Mouse (Mus musculus): ENCODE data around the gene Asic2.

Gene Asic2

GRCm38 (mm10) chr11:81657121-81657520 is 311.1 kb downstream of the Asic2 start:
- ChIA-PET POLR2A (no interaction called here), CTCF (interaction anchor here in 3 of 4 experiments (0.6 to 1.0 kb wide), 4 partner anchors 22 to 704 kb away, joined by 3 to 5 read pairs (median 4); no protein-coding TSS in a partner anchor)

GRCm38 (mm10) chr11:81647828-81648227 is 320.4 kb downstream of the Asic2 start:
- ChIA-PET POLR2A (interaction anchor here in 1 of 4 experiments (0.6 kb wide), 1 partner anchor 720 kb away, joined by 4 read pairs; no protein-coding TSS in a partner anchor), CTCF (interaction anchor here in 2 of 4 experiments (0.6 kb wide), 2 partner anchors 273 to 1808 kb away, joined by 3 to 4 read pairs; no protein-coding TSS in a partner anchor)

GRCm38 (mm10) chr11:81645549-81645948 is 322.7 kb downstream of the Asic2 start:
- CTCF ChIA-PET, result interaction anchor here in 3 of 4 experiments (0.6 to 2.3 kb wide), 3 partner anchors 11 to 530 kb away, joined by 3 to 8 read pairs (median 3); no protein-coding TSS in a partner anchor

GRCm38 (mm10) chr11:81636356-81636755 is 331.9 kb downstream of the Asic2 start:
- ChIA-PET CTCF (no interaction called here), POLR2A (no interaction called here)

More at GRCm38 (mm10) chr11:81645549-81645948, 322.7 kb downstream of the Asic2 start:
- POLR2A ChIA-PET, result no interaction called here

GRCm38 (mm10) chr11:81634360-81635350 is 333.6 kb downstream of the Asic2 start:
- POLR2A ChIA-PET, result interaction anchor here in 1 of 4 experiments (0.6 kb wide), 2 partner anchors 16 to 162 kb away, joined by 3 read pairs; no protein-coding TSS in a partner anchor
- CTCF ChIA-PET, result interaction anchor here (0.5 to 2.1 kb wide), 15 partner anchors 10 to 599 kb away, joined by 3 to 8 read pairs (median 3); no protein-coding TSS in a partner anchor

DNA sequence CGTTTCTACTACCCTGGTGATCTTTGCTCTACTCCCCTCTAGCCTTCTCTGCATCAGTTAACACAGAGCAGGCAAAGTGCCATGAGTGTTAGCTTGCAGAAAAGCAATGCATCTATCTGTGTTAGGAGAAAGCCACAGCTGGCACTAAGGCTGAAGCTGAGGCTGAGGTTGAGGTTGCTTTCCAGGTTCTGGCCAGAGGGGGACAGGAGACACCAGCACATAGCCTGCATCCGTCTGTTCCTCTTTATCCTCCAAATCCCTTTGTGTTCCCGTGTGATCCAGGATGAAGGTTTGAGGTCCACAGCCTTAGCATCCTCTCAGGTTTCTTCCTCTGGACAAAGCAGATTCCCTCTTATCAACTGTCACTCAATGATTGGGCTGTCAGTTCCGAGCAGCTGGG is 343.1 kb downstream of the Asic2 start:
- POLR2A ChIA-PET, result no interaction called here
- CTCF ChIA-PET, result no interaction called here

DNA sequence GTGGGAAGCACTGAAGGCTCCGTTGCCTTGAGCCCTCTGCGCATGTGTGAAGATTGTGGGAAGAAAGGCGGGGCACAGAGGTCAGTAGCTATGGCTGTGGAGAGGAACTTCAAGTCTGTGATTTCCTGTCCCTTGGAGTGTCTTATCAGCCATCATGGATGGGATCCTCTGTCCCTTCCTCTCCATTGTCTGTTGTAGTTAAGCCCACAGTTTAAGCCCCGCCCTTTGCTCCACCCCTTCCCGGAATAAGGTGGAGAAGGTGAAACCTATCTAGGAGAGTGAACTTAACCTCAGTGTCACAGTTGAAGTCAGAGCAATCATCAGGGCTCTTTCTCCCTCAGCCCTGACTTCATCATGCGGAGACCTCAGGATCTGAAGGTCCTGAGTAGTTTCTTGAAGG is 347.7 kb downstream of the Asic2 start:
- CTCF ChIA-PET, result interaction anchor here in 2 of 4 experiments (0.6 to 1.2 kb wide), 3 partner anchors 8 to 330 kb away, joined by 3 to 4 read pairs (median 3); no protein-coding TSS in a partner anchor
- POLR2A ChIA-PET, result interaction anchor here in 1 of 4 experiments (0.6 to 0.8 kb wide), 2 partner anchors 9 to 331 kb away, joined by 3 to 4 read pairs; no protein-coding TSS in a partner anchor

DNA sequence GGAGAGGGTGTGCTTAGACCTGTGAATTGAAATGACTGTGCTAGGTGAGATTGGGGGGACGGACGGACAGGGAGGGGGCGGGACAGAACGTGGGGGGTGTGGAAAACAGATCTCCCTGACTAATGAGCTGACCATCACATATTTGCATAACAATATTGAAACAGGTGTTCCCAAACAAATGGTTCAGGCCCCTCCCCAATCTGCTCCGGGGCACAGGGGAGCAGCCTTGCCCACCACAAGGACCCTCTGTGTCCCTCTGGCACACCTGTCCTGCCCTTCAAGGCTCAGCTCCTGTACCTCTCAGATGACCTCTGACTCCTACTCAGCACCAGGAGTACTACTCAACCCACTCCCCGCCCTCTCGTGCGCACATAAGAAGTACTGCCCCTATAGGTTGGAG is 351.8 kb downstream of the Asic2 start:
- ChIA-PET CTCF (interaction anchor here (0.6 to 1.6 kb wide), 8 partner anchors 11 to 467 kb away, joined by 3 to 8 read pairs (median 4); no protein-coding TSS in a partner anchor), POLR2A (interaction anchor here in 1 of 4 experiments (0.6 kb wide), 1 partner anchor 1151 kb away, joined by 4 read pairs; no protein-coding TSS in a partner anchor)

GRCm38 (mm10) chr11:81613869-81614620 is 354.2 kb downstream of the Asic2 start:
- ChIA-PET CTCF (interaction anchor here (0.5 to 4.9 kb wide), 15 partner anchors 11 to 792 kb away, joined by 3 to 58 read pairs (median 4); no protein-coding TSS in a partner anchor), POLR2A (interaction anchor here in 2 of 4 experiments (0.7 to 2.5 kb wide), 5 partner anchors 14 to 480 kb away, joined by 3 to 10 read pairs (median 4); no protein-coding TSS in a partner anchor)

GRCm38 (mm10) chr11:81612798-81613540 is 355.3 kb downstream of the Asic2 start:
- ChIA-PET POLR2A (interaction anchor here (0.5 to 2.5 kb wide), 22 partner anchors 9 to 1658 kb away, joined by 3 to 21 read pairs (median 4); partner anchors contain the start of genes 5730455P16Rik (in 1 of the 4) and Cdk5r1 (in 1 of the 4)), CTCF (interaction anchor here (0.6 to 4.9 kb wide), 41 partner anchors 8 to 1923 kb away, joined by 3 to 58 read pairs (median 3); partner anchors contain the start of gene Myo1d (in 1 of the 4))

DNA sequence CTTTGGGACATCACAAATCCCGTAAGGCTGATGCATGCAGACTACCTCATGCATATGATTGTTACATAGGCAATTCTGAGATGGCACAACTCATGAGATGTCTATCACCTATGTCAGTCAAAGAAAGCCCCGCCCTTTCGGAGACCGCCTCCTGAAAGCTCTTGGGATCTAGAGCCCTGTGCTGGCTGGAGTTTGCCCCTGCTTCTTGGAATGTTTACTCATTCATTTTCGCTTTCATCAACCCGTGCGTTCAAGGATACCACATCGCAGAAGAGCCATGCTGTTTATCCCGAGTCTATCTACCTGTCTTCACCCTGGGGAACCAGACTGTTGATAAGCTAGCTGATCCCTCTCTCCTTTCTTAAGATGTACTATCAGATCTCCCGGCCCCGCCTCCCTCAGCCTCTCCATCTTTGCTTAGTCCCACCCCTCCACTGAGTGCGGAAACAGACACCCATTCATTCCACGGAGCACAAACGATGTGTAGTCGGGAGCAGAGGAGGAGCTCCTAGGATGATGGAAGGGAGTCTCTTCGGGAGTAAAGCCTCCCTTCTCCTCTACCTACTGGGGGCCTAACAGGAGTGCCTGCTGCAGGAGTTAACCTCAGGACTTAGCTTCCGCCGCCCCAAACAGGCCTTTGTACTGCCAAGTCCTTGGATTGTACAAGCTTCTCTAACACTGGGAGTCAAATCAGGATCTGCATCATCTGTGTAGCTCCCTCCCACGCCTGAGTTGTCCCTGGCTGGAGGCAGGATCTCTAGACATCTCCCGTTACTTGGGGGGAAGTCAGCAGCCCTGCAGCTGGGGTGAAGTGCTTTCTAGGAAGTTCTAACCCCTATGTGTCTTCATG is 356.1 kb downstream of the Asic2 start:
- POLR2A ChIA-PET, result interaction anchor here (0.5 to 2.5 kb wide), 19 partner anchors 8 to 1747 kb away, joined by 3 to 21 read pairs (median 5); no protein-coding TSS in a partner anchor
- CTCF ChIA-PET, result interaction anchor here (0.6 to 4.9 kb wide), 29 partner anchors 9 to 1184 kb away, joined by 3 to 58 read pairs (median 4); partner anchors contain the start of gene Myo1d (in 1 of the 4)

GRCm38 (mm10) chr11:81610506-81610905 is 357.8 kb downstream of the Asic2 start:
- POLR2A ChIA-PET, result interaction anchor here in 1 of 4 experiments (0.5 to 1.3 kb wide), 2 partner anchors 12 to 790 kb away, joined by 3 to 4 read pairs; no protein-coding TSS in a partner anchor
- CTCF ChIA-PET, result interaction anchor here (1.0 to 4.9 kb wide), 6 partner anchors 20 to 78 kb away, joined by 3 to 58 read pairs (median 11); no protein-coding TSS in a partner anchor

DNA sequence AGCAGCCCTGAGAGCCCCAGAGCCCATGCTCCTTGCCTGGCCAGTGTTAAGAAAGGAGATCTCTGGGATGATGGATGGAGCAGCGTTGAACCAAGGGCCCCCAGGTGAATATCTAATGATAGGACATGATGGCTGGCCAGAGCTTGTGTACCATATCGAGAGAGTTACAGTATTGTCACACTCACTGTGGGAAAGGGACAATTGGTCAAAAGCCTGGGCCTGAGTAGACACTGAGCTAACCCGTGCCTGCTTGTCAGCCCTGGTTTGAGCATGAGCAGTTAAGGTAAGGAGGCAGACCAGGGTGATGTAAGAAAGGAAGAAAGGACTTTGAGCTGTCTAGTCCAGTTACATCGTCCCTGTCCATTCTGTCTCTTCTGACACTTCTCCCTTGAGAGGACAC is 365.3 kb downstream of the Asic2 start:
- ChIA-PET POLR2A (interaction anchor here in 3 of 4 experiments (0.6 to 1.9 kb wide), 3 partner anchors 10 to 670 kb away, joined by 3 to 5 read pairs (median 3); no protein-coding TSS in a partner anchor), CTCF (interaction anchor here in 3 of 4 experiments (0.8 to 1.3 kb wide), 4 partner anchors 10 to 14 kb away, joined by 3 to 6 read pairs (median 4); no protein-coding TSS in a partner anchor)

GRCm38 (mm10) chr11:81601736-81602135 is 366.5 kb downstream of the Asic2 start:
- ChIA-PET POLR2A (interaction anchor here in 1 of 4 experiments (1.2 kb wide), 1 partner anchor 11 kb away, joined by 4 read pairs; no protein-coding TSS in a partner anchor), CTCF (no interaction called here)

DNA sequence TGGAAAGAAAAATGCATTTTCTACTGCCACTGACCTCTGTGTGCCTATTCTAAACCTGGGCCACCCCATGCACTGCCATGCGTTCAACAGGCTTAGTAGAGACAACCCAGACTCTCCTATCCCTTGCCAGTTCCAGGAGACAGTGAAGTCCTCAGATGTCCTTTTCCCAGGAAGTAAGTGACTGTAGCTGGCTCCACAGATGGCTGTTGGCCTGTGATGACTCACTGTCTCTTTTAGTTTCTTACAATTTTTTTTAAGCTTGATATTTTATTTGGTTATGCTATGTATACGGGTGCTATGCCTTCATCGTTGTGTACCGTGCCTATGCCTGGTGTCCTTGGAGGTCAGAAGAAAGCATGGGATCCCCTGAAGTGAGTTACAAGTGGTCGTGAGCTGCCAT is 370.7 kb downstream of the Asic2 start:
- POLR2A ChIA-PET, result no interaction called here
- CTCF ChIA-PET, result no interaction called here

DNA sequence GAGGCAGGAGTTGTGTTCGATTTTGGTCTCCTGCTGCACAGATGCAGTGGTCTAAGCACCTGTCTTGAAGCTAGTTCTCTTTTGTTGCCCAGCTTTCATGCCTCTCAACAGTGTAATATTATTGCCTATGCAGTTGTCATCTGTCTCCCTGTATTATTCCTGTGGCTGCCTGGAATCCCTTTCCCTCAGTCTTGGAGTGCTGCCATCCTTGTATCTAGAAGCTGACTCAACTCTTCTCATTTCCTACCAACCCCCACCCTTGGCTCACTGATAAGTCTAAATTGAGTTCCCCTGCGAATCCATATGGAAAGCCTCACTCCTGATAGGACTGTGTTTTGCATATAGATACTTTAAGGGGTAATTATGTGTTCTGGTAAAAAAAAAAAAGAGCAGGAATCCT is 373.0 kb downstream of the Asic2 start:
- ChIA-PET POLR2A (interaction anchor here in 1 of 4 experiments (0.6 kb wide), 2 partner anchors 444 to 1020 kb away, joined by 3 to 4 read pairs; no protein-coding TSS in a partner anchor), CTCF (interaction anchor here in 2 of 4 experiments (0.6 to 1.2 kb wide), 2 partner anchors 18 to 722 kb away, joined by 3 read pairs; no protein-coding TSS in a partner anchor)

Data from embryonic stem cell, embryonic (primary cell).